Mouse (Mus musculus): ENCODE measurements around the gene 6030458C11Rik.

- no peak for TF ChIP-seq CTCF (conservative IDR thresholded peaks at IDR 0.05; ENCODE audit: low read length)
- no peak for TF ChIP-seq NANOG (IDR thresholded peaks at IDR 0.05; ENCODE audit: borderline replicate concordance, low read length)
These were observed at the start of gene 6030458C11Rik, which contains the start of gene Drosha for GRCm38 (mm10) chr15:12824197-12824952.

All from E14TG2a.4 (cell line).